Mouse (Mus musculus) mouse trophoblast stem cell (cell line): Measurements from ENCODE around the gene Sec22b.

Experiments used
- in situ Hi-C, 2 experiments: fragments of 300-500 bp; cut with MseI, MboI; formaldehyde crosslinking; loops; 2 replicates in 1 of 2; 3 replicates in 1 of 2; pipeline ENCODE4 v1.15.1; 2025

Gene Sec22b

GRCm38 (mm10) chr3:97900516-97901490 lies at the start of gene Sec22b:
Sec22b (plus strand) TSS chr3:97901190.
- in situ Hi-C loops, result loop anchor here in 1 of 2 experiments (25.0 kb wide), 1 partner anchor 411 kb away; no protein-coding TSS in a partner anchor

GRCm38 (mm10) chr3:97851803-97852202 lies 49.2 kb upstream of the Sec22b start:
- in situ Hi-C loops, result no loop called here

- in situ Hi-C loops, result no loop called here
Measured at GRCm38 (mm10) chr3:97854575-97855384, 46.2 kb upstream of the Sec22b start.

- in situ Hi-C loops, result no loop called here
Measured at GRCm38 (mm10) chr3:97859400-97859799, 41.6 kb upstream of the Sec22b start.

GRCm38 (mm10) chr3:97860820-97861451 lies 40.1 kb upstream of the Sec22b start:
- in situ Hi-C loops, result no loop called here

- in situ Hi-C loops, result no loop called here
Measured at GRCm38 (mm10) chr3:97866696-97867095, 34.3 kb upstream of the Sec22b start.

- in situ Hi-C loops, result no loop called here
Measured at GRCm38 (mm10) chr3:97867221-97868023, 33.6 kb upstream of the Sec22b start.

- in situ Hi-C loops, result no loop called here
Measured at GRCm38 (mm10) chr3:97868024-97868689, 32.8 kb upstream of the Sec22b start.

GRCm38 (mm10) chr3:97868733-97869132 lies 32.3 kb upstream of the Sec22b start:
- in situ Hi-C loops, result no loop called here

GRCm38 (mm10) chr3:97869730-97870129 lies 31.3 kb upstream of the Sec22b start:
- in situ Hi-C loops, result no loop called here

- in situ Hi-C loops, result loop anchor here (5.0 kb wide), 2 partner anchors 92 to 192 kb away; no protein-coding TSS in a partner anchor
Measured at GRCm38 (mm10) chr3:97874777-97875176, 26.2 kb upstream of the Sec22b start.

- in situ Hi-C loops, result loop anchor here (5.0 kb wide), 2 partner anchors 94 to 194 kb away; no protein-coding TSS in a partner anchor
Measured at GRCm38 (mm10) chr3:97876259-97876658, 24.7 kb upstream of the Sec22b start.

GRCm38 (mm10) chr3:97879222-97879621 lies 21.8 kb upstream of the Sec22b start:
- in situ Hi-C loops, result loop anchor here (5.0 kb wide), 2 partner anchors 97 to 197 kb away; no protein-coding TSS in a partner anchor

- in situ Hi-C loops, result loop anchor here (10.0 kb wide), 2 partner anchors 107 to 197 kb away; no protein-coding TSS in a partner anchor
Measured at GRCm38 (mm10) chr3:97881576-97881975, 19.4 kb upstream of the Sec22b start.

GRCm38 (mm10) chr3:97887785-97888167 lies 13.2 kb upstream of the Sec22b start:
- in situ Hi-C loops, result loop anchor here (10.0 kb wide), 2 partner anchors 113 to 203 kb away; no protein-coding TSS in a partner anchor

GRCm38 (mm10) chr3:97888168-97888901 lies 12.7 kb upstream of the Sec22b start, which contains the start of gene Pde4dip:
Pde4dip (minus strand) TSS chr3:97888707.
- in situ Hi-C loops, result loop anchor here (10.0 kb wide), 2 partner anchors 114 to 204 kb away; no protein-coding TSS in a partner anchor

GRCm38 (mm10) chr3:97890205-97890604 lies 10.8 kb upstream of the Sec22b start:
- in situ Hi-C loops, result no loop called here

- in situ Hi-C loops, result no loop called here
Measured at GRCm38 (mm10) chr3:97894695-97895094, 6.3 kb upstream of the Sec22b start.

- in situ Hi-C loops, result no loop called here
Measured at GRCm38 (mm10) chr3:97898381-97898780, 2.6 kb upstream of the Sec22b start.
